Mouse (Mus musculus): ENCODE data around the gene Plekhg5. TPM values are rescaled to one million over a fixed set of nuclear protein-coding genes. Genes with fewer than 3 reads are reported as not detected.
A peak's percentile ranks its signal among the peaks of the same experiment; 100 is the strongest.
"Not testable (repeated sequence)": the region's sequence is repeated elsewhere in the genome, so short reads cannot be mapped to it uniquely, and the experiment has no call there.

Plekhg5 gene
- 9.6 and 9.8 TPM in 2 replicates for polyA plus RNA-seq (2016; fragmentation: Nextera tagmentation; extraction: Ambion mirVana)

GRCm38 (mm10) chr4:152072121-152072601 lies at the start of gene Plekhg5:
TSS of gene Plekhg5 (plus strand) at chr4:152072498.
- Histone ChIP-seq H3K27me3 (ENCODE audit: poor library complexity, severe bottlenecking) (no peaks in the 10 kb centered on the region), H3K27ac (peak within 1 kb of the TSS; percentile 4; the same call in 1 of the 2 replicates), H3K9me3 (no peaks in the 10 kb centered on the region), H3K36me3 (replicated peaks) (no peaks in the 10 kb centered on the region), H3K4me1 (peaks cover 29% of the 10 kb centered on the region), H3K4me3 (no peak within 1 kb of the TSS)
- WGBS = 75% methylated on average over 10 of the region's 10 CpGs
- no peak for DNase-seq (ENCODE audit: extremely low spot score, low spot score)

- Histone ChIP-seq H3K27me3 (ENCODE audit: poor library complexity, severe bottlenecking) (no peaks in the 10 kb centered on the region), H3K36me3 (replicated peaks) (peaks cover 88% of the 10 kb centered on the region), H3K4me1 (peaks cover 30% of the 10 kb centered on the region), H3K4me3 (no peak overlapping the region), H3K27ac (no peak overlapping the region), H3K9me3 (no peaks in the 10 kb centered on the region)
- DNase-seq (ENCODE audit: extremely low spot score, low spot score) = no peak
- WGBS = 91% methylated on average over 8 of the region's 8 CpGs
These were observed 49.8 kb upstream of the Plekhg5 start for GRCm38 (mm10) chr4:152022506-152022905.

GRCm38 (mm10) chr4:152024525-152024924 lies 47.8 kb upstream of the Plekhg5 start:
- WGBS = 93% methylated on average over 11 of the region's 11 CpGs
- H3K27ac ChIP-seq = no peak overlapping the region
- H3K27me3 ChIP-seq (ENCODE audit: poor library complexity, severe bottlenecking) = no peaks in the 10 kb centered on the region
- H3K4me3 ChIP-seq = no peak overlapping the region
- peaks cover 47% of the 10 kb centered on the region for H3K4me1 ChIP-seq
- H3K9me3 ChIP-seq = no peaks in the 10 kb centered on the region
- peaks cover 68% of the 10 kb centered on the region for H3K36me3 ChIP-seq (replicated peaks)
- no peak for DNase-seq (ENCODE audit: extremely low spot score, low spot score)

GRCm38 (mm10) chr4:152026751-152027508 lies 45.4 kb upstream of the Plekhg5 start:
- 3% methylated on average over 41 of the region's 41 CpGs for WGBS
- peaks cover 6% of the 10 kb centered on the region for H3K27me3 ChIP-seq (ENCODE audit: poor library complexity, severe bottlenecking)
- peaks cover 44% of the 10 kb centered on the region for H3K36me3 ChIP-seq (replicated peaks)
- no peaks in the 10 kb centered on the region for H3K9me3 ChIP-seq
- peak overlapping the region; percentile 91 for H3K27ac ChIP-seq
- peak; percentile 34 for DNase-seq (ENCODE audit: extremely low spot score, low spot score)
- peak overlapping the region; percentile 91 for H3K4me3 ChIP-seq
- peaks cover 68% of the 10 kb centered on the region for H3K4me1 ChIP-seq

- H3K4me1 ChIP-seq = peaks cover 74% of the 10 kb centered on the region
These were observed 44.8 kb upstream of the Plekhg5 start, which contains the start of gene Zbtb48 for GRCm38 (mm10) chr4:152027524-152027923. TSS of gene Zbtb48 (minus strand) at chr4:152027671.

GRCm38 (mm10) chr4:152028456-152028855 lies 43.8 kb upstream of the Plekhg5 start:
- WGBS = 66% methylated on average over 15 of the region's 15 CpGs
- H3K4me1 ChIP-seq = peaks cover 76% of the 10 kb centered on the region
- H3K9me3 ChIP-seq = no peaks in the 10 kb centered on the region
- no peak for DNase-seq (ENCODE audit: extremely low spot score, low spot score)
- peak overlapping the region; percentile 91; the same call in 1 of the 2 replicates for H3K27ac ChIP-seq
- peaks cover 29% of the 10 kb centered on the region for H3K36me3 ChIP-seq (replicated peaks)
- H3K27me3 ChIP-seq (ENCODE audit: poor library complexity, severe bottlenecking) = peaks cover 21% of the 10 kb centered on the region
- peak overlapping the region; percentile 91 for H3K4me3 ChIP-seq

More at GRCm38 (mm10) chr4:152027524-152027923, 44.8 kb upstream of the Plekhg5 start, which contains the start of gene Zbtb48:
- Histone ChIP-seq H3K27me3 (ENCODE audit: poor library complexity, severe bottlenecking) (peaks cover 12% of the 10 kb centered on the region), H3K27ac (peak within 1 kb of the TSS; percentile 91), H3K9me3 (no peaks in the 10 kb centered on the region), H3K4me3 (peak within 1 kb of the TSS; percentile 91), H3K36me3 (replicated peaks) (peaks cover 38% of the 10 kb centered on the region)
- DNase-seq (ENCODE audit: extremely low spot score, low spot score) = peak; percentile 94
- WGBS = under 1% methylated on average over 35 of the region's 35 CpGs

- WGBS = 52% methylated on average over 5 of the region's 5 CpGs
- DNase-seq (ENCODE audit: extremely low spot score, low spot score) = no peak
These were observed 43.2 kb upstream of the Plekhg5 start for GRCm38 (mm10) chr4:152029087-152029486.

GRCm38 (mm10) chr4:152029997-152030396 lies 42.3 kb upstream of the Plekhg5 start:
- Histone ChIP-seq H3K27me3 (ENCODE audit: poor library complexity, severe bottlenecking) (peaks cover 24% of the 10 kb centered on the region), H3K9me3 (no peaks in the 10 kb centered on the region), H3K36me3 (replicated peaks) (peaks cover 13% of the 10 kb centered on the region), H3K4me1 (peaks cover 70% of the 10 kb centered on the region), H3K27ac (no peak overlapping the region), H3K4me3 (no peak overlapping the region)
- DNase-seq (ENCODE audit: extremely low spot score, low spot score) = no peak
- WGBS = 77% methylated on average over 4 of the region's 4 CpGs

More at GRCm38 (mm10) chr4:152029087-152029486, 43.2 kb upstream of the Plekhg5 start:
- Histone ChIP-seq H3K9me3 (no peaks in the 10 kb centered on the region), H3K36me3 (replicated peaks) (peaks cover 22% of the 10 kb centered on the region), H3K27ac (no peak overlapping the region), H3K27me3 (ENCODE audit: poor library complexity, severe bottlenecking) (peaks cover 24% of the 10 kb centered on the region), H3K4me3 (no peak overlapping the region), H3K4me1 (peaks cover 76% of the 10 kb centered on the region)

- peaks cover 42% of the 10 kb centered on the region for H3K4me1 ChIP-seq
- peaks cover 24% of the 10 kb centered on the region for H3K27me3 ChIP-seq (ENCODE audit: poor library complexity, severe bottlenecking)
- no peaks in the 10 kb centered on the region for H3K9me3 ChIP-seq
- no peak overlapping the region for H3K4me3 ChIP-seq
- 91% methylated on average over 13 of the region's 13 CpGs for WGBS
- no peak for DNase-seq (ENCODE audit: extremely low spot score, low spot score)
- H3K27ac ChIP-seq = no peak overlapping the region
- no peaks in the 10 kb centered on the region for H3K36me3 ChIP-seq (replicated peaks)
These were observed 39.4 kb upstream of the Plekhg5 start for GRCm38 (mm10) chr4:152032922-152033321.

- WGBS = 91% methylated on average over 6 of the region's 6 CpGs
- DNase-seq (ENCODE audit: extremely low spot score, low spot score) = not testable (repeated sequence)
These were observed 35.8 kb upstream of the Plekhg5 start for GRCm38 (mm10) chr4:152036464-152036863.

GRCm38 (mm10) chr4:152038225-152038984 lies 33.9 kb upstream of the Plekhg5 start, which contains the start of gene Tas1r1:
TSS of gene Tas1r1 (minus strand) at chr4:152038568.
- H3K27ac ChIP-seq = peak within 1 kb of the TSS; percentile 90
- H3K4me3 ChIP-seq = peak within 1 kb of the TSS; percentile 100
- no peaks in the 10 kb centered on the region for H3K9me3 ChIP-seq
- peaks cover 32% of the 10 kb centered on the region for H3K4me1 ChIP-seq
- peaks cover 4% of the 10 kb centered on the region; the same call in 1 of the 2 replicates for H3K27me3 ChIP-seq (ENCODE audit: poor library complexity, severe bottlenecking)
- DNase-seq (ENCODE audit: extremely low spot score, low spot score) = no peak
- H3K36me3 ChIP-seq (replicated peaks) = peaks cover 26% of the 10 kb centered on the region
- 49% methylated on average over 10 of the region's 10 CpGs for WGBS

More at GRCm38 (mm10) chr4:152036464-152036863, 35.8 kb upstream of the Plekhg5 start:
- H3K9me3 ChIP-seq; H3K36me3 ChIP-seq (replicated peaks); H3K4me3 ChIP-seq; H3K27ac ChIP-seq: not testable (repeated sequence)
- Histone ChIP-seq H3K4me1 (peaks cover 44% of the 10 kb centered on the region), H3K27me3 (ENCODE audit: poor library complexity, severe bottlenecking) (peaks cover 22% of the 10 kb centered on the region)

- under 1% methylated on average over 86 of the region's 86 CpGs for WGBS
- H3K36me3 ChIP-seq (replicated peaks) = peaks cover 34% of the 10 kb centered on the region
- peak within 1 kb of the TSS; percentile 90 for H3K27ac ChIP-seq
- H3K27me3 ChIP-seq (ENCODE audit: poor library complexity, severe bottlenecking) = no peaks in the 10 kb centered on the region
- no peaks in the 10 kb centered on the region for H3K9me3 ChIP-seq
- peak; percentile 94 for DNase-seq (ENCODE audit: extremely low spot score, low spot score)
- H3K4me1 ChIP-seq = peaks cover 32% of the 10 kb centered on the region
- peak within 1 kb of the TSS; percentile 100 for H3K4me3 ChIP-seq
These were observed 33.1 kb upstream of the Plekhg5 start, which contains the start of gene Nol9 for GRCm38 (mm10) chr4:152038985-152039830. TSS of gene Nol9 (plus strand) at chr4:152039321.
